Mouse (Mus musculus) small intestine, adult 2 months (tissue): ENCODE results near the gene Mlana.

Experiments
- CTCF ChIP-seq: fragments of 200-500 bp; IDR thresholded peaks from 2 replicates; pipeline ENCODE4 v1.5.1; 2012; ENCODE audit warnings: low read depth, mild to moderate bottlenecking, control low read depth, inconsistent platforms, low read length, moderate library complexity, mixed read lengths; ENCODE audit not compliant: insufficient replicate concordance, insufficient read length; ENCODE audit errors: extremely low read depth
- POLR2A ChIP-seq: fragments of 200-500 bp; IDR thresholded peaks from 2 replicates; pipeline ENCODE4 v1.6.1; 2012; ENCODE audit warnings: low read depth, mild to moderate bottlenecking, control low read depth, inconsistent platforms, low read length, moderate library complexity

DNA sequence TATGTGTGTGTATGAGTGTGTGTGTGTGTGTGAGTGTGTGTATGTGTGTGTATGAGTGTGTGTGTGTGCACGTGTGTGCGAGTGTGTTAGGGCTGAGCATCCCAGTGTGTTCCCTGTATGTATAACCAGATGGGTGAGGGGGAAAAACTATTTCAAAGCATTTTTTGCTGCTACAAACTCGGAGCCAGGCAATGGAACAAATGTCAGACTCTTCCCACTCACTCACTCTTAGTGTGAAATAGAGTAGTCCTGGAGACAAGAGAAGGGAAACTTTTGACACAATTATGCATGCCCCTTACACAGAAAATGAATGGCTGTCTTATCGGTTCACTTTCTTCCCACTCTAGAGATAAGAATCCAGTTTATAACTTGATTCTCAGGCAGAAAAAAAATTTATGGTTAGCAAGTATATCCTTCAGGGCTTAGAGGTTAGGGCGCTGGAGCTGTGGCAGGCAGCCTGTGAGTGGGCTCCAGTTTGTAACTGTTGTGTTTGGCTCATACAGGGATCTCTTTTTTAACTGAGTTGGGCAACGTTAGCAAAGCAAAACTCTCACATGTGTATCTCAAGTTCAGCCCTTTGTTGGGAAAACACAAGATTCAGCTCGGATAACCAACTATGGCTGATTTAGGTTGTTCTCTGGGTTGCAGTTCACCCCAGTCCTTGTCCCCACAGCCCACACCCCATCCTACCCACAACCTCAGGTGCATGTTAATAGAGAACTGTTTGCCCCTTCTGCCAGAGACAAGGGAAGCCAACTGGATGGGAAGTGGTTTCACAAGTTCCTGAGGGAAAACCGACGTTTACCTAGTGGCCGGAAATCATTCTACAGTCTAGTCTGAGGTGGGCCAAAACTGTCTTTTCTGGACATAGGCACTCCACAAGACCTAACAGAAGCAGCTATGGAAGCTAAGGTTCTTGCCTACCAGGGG, 36.5 kb upstream of the Mlana start:
- TF ChIP-seq CTCF = no peak
- TF ChIP-seq POLR2A = no peak
